Mouse (Mus musculus): ENCODE results near the gene Olfr186.
"Not testable (repeated sequence)": the region's sequence is repeated elsewhere in the genome, so short reads cannot be mapped to it uniquely, and the experiment has no call there.

Olfr186 gene

DNA sequence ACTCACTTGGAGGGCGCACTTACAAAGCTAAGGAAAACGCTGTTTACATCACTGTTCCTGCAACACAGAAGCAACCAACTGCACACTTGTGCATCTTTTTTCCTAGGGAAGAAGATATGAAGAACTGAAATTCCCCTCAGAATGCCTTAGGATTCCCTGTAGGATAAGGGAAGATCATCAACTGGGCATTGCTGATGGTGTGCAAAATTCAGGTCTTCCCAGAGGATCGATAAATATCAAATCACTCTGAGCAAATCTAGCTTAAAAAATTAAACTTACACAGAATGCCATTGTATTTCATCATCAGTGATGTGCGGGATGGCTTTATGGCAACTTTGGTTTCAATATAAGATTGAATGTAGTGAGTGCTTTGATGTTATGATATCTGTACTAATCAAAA lies at the start of gene Olfr186:
Gene Olfr186, minus strand, starts transcription at position 101 of the 400 bp plus-strand sequence.
- DNase-seq: no peak

DNA sequence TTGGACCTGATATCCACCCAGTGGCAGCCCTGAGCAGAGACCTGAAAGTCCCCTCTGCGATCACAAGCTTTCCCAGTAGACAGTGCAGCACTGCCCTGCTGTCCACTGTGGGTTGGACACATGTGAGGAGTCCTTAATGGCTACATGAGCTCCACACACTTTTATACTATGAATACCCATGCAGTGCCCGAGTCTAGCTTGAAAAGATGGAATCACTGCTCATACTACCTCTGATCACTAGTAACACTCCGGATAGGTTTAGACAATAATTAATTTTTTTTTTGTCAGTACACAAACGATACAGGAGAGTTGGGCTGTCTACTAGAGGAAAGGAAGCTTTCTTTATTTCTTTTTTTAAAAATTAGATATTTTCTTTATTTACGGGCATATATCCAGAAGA lies 47.8 kb upstream of the Olfr186 start, which contains the start of gene Olfr190:
Gene Olfr190, minus strand, starts transcription at position 101 of the 400 bp plus-strand sequence.
- DNase-seq: no peak

DNA sequence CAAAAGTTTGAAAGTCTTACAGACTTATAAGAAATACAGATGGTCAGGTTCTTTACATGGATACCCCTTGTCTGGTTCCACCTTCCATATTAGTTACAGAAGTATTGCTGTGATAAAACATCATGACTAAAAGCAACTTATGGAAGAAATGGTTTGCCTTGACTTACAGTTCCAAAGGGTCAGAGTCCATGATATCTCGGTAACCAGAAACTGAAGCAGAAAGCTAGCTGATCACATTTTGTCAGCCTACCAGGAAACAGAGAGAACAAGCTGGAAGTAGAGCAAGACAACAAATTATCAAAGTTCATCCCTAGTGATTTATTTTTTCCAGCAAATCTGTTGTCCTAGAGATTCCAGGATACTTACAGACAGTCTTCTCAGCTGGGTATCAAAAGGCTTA lies 43.4 kb upstream of the Olfr186 start:
- DNase-seq: no peak

DNA sequence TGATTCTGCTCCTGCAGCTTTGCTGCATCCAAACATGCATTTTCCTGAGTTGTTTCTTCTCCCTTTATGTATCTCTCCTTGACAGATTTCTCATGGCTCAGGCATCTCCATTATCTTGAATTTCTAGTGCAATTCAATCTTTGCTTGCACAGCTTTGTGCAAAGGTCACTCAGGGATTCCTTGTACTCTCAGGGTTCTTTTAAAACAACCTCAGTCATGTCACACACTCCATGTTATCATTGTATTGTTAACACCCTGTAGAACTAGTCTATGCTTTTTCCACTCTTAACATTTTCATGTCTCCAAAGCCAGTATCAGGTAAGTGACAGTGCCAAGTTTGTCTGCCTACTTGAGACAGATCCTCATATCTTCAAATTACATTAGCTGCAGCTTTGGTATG lies 41.7 kb upstream of the Olfr186 start:
- DNase-seq: no peak

DNA sequence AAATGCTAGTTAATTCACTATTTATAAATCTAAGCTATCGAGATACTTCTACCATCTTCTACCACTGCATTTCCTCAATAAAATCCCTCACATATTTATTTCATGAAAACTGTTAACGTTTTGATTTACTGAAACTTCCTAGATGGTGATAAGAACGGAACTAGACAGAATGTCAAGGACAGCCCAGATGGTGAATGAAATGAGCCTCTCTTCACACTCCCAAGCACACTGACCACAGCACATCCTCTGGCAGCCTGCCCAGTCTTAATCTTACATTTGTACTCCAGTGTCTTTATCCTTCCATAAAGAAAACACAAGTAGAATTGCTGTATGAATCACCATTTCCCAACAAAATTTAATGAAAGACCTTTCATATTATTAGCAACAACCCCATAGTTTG lies 32.3 kb upstream of the Olfr186 start:
- not testable (repeated sequence) for DNase-seq

DNA sequence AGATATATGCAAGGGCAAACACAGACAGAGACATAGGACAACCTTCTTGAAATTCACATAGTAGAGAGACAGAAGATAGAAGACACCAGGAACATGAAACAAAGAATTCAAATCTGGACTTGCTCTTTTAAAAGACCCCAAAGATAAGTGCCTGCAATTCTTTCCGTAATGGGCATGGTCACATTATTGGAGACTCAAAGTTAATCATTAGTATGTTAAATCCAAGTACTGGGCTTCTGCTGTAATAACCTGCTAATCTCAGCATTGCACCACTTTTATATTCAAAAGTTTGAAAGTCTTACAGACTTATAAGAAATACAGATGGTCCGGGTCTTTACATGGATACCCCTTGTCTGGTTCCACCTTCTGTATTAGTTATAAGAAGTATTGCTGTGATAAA lies 19.2 kb upstream of the Olfr186 start:
- DNase-seq: not testable (repeated sequence)

DNA sequence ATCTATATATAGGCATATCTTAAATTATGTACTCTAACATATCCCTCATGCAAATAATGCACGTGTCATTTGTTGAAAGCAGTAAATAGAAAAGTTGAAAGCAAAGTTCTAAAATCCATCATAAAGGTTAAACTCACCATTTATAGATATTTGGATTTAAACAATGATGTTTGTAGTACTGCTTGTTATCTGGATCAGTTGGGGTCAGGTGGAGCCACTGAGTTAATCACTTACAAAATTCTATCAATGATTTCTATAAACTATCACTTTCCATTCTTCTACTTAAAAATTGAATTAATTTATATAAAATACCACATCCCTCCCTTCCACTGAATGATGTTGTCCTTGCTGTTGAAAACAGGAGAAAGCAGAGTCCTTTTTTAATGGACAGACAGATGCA lies 18.8 kb upstream of the Olfr186 start:
- DNase-seq: no peak

DNA sequence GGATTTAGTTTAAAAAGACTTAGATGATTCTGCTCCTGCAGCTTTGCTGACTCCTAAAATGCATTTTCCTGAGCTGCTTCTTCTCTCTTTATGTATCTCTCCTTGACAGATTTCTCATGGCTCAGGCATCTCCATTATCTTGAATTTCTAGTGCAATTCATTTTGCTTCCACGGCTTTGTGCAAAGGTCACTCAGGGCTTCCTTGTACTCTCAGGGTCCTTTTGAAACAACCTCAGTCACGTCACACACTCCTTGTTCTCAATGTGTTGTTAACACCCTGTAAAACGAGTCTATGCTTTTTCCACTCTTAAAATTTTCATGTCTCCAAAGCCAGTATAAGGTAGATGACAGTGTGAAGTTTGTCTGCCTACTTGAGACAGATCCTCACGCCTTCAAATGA lies 17.5 kb upstream of the Olfr186 start:
- DNase-seq: no peak

DNA sequence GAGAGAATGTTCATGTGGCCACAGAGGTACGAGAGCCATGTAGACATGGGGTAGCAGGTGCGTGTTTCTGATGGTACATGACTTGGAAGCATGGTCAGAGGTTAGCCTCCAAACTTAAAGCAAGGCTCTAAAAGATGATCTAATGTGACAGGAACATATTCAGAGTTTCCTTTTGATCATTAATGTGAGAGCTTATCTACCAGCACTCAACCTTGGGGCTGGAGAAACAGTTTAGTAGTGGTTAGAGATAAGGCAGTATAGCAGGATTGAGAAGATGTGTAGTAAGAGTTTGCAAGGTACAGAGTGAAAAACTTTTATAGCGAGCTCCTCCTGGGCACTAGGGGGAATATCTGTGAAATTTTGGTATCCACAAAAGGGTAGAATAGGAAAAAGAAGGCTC lies 15.7 kb upstream of the Olfr186 start:
- no peak for DNase-seq

DNA sequence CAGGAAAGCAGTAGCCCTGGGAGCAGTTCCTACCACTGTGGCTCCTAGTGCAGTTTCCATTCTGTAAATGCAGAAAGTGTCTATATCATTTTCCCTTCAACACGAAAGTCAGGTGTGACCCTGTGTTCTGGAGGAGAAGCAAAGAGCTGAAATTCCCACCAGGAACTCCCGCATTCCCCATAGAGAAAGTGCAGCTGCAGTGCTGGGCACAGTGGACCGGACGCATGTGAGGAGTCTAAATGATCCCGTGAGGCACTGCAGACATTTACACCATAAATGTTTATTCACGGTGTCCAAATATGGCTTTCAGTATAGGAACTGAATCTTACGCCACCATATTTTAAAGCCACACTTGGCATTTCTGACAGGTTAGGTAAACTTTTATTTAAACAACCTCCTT lies 9.6 kb upstream of the Olfr186 start, which contains the start of gene Olfr187:
Gene Olfr187, minus strand, starts transcription at position 58 of the 400 bp plus-strand sequence.
- no peak for DNase-seq

DNA sequence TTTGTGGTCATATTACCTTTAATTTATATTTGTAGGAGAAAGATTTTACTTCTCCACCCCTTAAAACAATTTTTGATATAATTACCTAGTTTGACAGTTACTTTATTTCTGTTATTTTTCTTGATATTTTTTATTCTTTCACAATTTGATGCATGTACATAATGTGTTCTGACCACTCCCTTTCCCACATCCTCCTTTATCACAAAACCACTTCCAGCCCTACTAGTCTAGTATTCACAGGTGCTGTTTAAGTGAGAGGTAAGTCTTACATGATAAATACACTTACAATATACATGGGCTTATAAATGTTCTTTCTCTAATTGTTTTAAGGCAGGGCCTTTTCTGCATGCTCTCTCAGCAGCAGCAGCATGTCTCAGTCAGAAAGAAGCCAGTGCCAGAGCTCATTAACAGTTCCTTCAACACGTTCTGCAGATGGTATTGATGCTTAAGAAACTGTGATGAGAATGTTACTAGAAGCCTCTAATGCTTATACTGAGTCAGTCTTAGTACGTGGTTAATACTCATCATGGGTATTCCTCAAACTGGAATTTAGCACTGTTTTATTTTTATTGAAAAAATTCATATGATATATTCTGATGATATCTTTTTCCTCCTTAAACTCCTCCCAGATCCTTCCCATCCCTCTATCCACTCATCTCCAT lies 16.6 kb downstream of the Olfr186 start:
- no peak for DNase-seq

DNA sequence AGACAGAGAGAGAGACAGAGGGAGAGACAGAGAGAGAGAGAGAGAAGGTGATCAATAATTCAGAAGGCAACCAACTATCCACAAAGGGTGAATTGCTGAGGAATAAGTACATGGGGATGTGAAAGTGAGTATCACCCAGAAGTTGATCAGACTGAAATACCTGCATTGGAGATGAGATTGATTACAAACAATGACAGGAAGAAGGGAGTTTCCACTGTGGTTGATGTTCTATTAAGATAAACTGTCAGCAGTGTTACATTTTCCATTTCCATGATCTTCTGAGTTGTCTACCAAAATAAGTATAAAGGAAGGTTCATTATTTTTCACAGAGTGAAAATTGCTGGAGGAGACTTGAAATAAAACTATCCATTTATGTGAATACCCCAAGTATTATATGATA lies 22.9 kb downstream of the Olfr186 start:
- no peak for DNase-seq

DNA sequence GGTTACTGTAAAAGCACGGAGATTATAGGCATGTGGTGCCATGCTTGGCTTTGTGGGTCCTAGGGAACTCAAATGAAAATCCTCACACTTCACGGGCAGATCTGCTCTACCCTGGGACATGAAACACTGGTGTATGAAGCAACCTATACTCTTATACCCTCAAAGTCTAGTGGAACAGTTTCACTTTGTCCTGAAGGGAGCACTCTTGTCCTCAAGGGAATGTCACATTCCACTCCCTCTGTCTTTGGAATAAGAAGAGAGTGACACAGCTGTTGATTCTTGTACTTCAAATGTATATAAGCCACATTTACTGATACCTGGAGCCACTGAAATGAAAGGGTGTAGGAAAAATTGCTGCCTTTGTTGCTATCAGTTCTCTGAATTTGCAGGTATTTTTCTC lies 35.0 kb downstream of the Olfr186 start, which contains the start of gene Olfr183:
Gene Olfr183, plus strand, starts transcription at position 301 of the 400 bp plus-strand sequence.
- DNase-seq: no peak
